Mouse (Mus musculus) WW6 (cell line): ENCODE data around the gene Cdh4.
A peak's percentile ranks its signal among the peaks of the same experiment; 100 is the strongest.

Source experiments
- DNase-seq: peaks from one replicate; pipeline ENCODE4 v3.0.0-alpha.2; 2013; ENCODE audit warnings: low read depth, low spot score

Cdh4 gene

DNA sequence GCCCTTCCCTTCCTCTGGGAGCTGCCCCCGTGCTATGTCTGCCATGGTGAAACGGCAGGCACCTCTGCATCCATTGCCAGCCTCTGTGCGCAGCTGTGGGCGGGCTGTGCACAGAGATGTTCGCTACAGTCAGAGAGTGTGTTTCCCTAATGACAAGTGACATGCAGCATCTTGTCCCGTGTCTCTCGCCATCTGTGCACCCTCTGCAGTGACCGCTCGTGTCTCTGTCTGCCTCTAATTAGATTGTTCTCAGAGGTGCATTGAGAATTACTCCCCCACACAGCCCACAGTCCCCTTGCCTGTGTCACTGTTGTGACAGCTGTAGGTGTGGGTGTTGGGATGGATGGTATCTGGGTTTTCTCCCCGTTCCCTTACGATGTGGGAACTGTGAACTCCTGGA is 410.6 kb downstream of the Cdh4 start:
- DNase-seq = no peak

DNA sequence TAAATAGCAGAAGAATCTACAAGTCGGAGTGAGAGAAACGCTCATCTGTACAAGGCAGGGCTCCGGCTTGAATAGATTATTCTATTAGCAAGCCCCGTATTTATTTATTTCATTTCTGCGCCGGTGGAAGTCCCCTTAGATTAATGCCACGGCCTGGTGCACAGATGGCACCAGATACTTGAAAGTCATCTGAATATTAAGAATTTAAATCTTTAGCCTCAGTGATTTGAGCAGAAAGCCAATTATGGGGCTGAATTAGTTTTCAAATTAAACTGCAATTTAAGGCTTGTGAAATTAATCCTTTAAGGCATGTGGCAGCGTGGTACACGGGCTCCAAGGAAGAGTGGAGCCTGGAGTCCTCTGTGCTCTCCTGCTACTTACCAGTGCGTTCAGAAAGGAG is 411.7 kb downstream of the Cdh4 start:
- DNase-seq = no peak

GRCm38 (mm10) chr2:179857086-179857485 is 414.9 kb downstream of the Cdh4 start:
- DNase-seq = no peak

- DNase-seq = no peak
Observed at GRCm38 (mm10) chr2:179862676-179863075, 420.4 kb downstream of the Cdh4 start.

DNA sequence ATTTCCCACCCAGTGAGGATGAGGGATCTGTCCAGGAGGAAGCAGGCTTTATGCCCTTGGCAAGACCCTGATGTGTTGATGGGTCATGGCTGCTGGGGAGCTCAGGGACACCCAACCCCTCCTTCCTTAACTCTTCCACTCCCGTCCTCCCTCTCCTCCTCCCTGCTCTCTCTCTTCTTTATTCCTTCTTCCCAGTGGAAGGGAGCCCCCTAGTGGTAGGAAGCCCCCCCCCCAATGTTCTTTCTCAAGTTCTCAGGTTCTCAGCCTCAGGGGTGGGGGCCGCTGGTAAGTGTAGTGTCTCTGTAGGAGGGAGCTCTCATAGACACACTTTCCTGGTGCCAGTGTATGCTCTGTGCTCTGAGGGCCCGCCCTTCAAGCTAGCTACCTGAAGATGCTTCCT is 421.0 kb downstream of the Cdh4 start:
- DNase-seq = no peak

DNA sequence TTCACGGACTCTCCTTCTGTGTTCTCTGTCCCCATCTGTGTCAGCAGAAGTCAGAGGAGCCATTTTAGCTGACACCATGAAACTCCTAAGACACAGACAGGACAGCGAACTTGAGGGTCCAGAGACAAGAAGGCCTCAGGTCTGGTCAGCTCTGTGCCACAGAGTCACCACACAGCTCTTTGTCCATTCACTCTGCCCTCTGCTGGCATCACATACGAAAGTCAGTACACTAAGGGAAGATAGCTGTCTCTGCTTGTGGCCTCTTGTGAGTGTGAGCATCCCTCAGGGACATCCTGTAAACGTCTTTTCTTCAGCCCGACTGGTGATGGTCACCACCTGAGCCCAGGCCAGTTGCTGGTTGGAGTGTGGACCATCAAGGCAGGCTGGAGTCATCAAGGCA is 422.9 kb downstream of the Cdh4 start:
- no peak for DNase-seq

DNA sequence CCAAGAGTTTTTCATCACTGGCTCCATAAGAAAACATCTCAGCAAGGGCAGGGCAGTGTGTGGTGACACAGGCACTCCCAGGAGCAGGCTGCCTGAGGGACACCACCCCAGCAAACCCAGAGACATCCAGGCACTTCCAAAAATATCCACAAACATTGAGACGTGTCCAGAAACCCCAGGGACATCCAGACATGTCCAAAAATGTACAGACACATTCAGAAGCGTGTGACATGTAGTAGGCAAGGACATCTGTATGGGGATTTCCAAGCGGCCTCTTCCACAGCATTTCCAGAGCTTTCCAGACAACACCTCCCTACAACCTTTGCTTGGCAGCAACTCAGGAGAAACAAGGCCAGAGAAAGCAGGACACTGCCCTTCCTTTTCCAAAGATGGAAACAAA is 425.4 kb downstream of the Cdh4 start:
- no peak for DNase-seq

- DNase-seq = no peak
Observed at GRCm38 (mm10) chr2:179869871-179870270, 427.6 kb downstream of the Cdh4 start.

DNA sequence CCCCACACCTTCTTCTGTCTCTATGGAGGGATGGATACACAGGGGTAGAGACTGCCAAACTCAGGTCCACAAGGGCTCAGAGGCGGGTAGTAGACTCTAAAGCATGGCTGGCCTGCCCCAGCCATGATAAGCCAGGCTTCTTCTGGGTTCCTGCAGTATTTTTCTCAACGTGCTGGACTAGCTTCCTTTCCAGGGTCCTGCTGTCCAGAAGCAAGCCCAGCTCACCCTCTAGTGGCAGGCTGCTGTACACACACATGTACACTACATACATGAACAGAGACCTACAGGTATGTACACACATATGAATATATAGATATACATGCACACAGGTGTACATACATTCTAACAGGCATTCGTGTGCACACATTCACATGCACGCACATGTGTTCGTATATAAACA is 430.5 kb downstream of the Cdh4 start:
- no peak for DNase-seq

DNA sequence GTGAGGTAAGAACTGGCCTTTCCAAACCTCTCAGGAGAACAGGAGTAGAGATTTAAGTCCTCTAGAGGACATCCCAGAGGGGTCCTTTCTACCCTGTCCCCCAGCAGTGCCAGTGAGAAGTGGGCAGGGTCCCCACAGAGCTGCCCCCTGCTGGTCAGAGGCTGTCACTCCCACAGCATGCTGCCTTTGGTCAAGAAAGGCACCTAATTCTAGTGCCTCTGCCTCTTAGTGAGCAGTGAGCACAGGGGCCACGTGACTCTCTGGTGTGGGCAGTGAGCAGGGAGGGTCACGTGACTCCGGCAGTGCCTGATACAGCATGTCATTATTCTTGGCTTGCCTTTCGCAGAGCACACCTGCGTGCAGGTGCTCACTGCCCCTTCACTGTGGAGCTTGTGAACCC is 431.1 kb downstream of the Cdh4 start:
- peak; percentile 20 for DNase-seq

DNA sequence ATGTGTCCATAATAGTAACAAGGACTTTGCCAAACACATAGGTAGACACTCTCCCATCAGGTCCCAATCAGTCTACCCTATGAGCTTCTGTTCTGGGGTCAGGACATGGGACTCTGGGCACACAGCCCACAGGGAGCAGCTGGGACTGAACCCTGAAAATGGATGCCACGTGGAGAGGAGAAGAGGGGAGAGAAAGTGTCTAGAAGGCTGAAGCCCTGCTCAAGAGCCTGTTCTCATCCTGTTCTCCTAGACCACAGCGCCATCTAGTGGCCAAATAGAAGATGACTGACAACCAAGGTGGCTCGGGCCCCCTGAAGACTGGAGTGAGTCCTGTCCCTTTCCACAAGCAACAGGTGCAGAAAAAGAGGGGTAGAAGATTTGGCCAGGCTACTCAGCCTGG is 432.9 kb downstream of the Cdh4 start:
- peak; percentile 28 for DNase-seq

- DNase-seq = peak; percentile 14
Observed at GRCm38 (mm10) chr2:179877551-179878215, 435.5 kb downstream of the Cdh4 start.

DNA sequence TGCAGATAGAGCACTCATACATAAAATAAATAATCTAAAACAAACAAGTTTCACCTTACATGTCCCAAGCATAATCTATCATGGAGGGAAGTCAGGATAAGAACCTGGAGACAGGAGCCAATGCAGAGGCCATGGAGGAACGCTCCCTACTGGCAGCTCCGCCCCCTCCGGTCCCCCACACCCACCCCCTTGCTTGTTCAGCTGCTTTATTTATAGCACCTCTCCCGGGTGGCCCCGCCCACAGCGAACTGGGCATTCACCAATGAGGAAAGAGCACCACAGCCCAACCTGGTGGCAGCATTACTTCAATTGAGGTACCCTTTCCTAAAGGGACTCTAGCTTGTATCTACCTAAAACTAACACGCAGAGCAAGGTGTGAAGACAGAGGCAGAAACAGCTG is 442.3 kb downstream of the Cdh4 start:
- DNase-seq = peak; percentile 13

DNA sequence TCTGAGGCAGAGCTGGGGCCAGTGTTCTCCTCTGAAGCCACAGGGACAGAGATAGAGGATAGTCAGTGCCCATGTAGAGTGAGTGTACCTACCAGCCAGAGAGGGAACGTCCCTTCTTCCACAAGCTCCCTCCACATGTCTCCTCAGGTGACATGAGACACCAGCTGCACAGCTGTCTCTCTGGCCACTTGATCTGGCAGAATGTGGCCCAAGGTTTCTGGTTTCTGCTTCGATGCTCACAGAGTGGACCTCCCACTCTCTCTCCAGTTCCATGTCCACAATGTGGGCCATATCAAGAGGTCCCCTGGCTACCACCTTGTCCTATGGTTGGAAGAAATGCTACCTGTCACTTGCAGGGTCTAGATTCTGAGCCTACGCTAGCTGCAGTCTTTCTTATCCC is 448.8 kb downstream of the Cdh4 start:
- no peak for DNase-seq

DNA sequence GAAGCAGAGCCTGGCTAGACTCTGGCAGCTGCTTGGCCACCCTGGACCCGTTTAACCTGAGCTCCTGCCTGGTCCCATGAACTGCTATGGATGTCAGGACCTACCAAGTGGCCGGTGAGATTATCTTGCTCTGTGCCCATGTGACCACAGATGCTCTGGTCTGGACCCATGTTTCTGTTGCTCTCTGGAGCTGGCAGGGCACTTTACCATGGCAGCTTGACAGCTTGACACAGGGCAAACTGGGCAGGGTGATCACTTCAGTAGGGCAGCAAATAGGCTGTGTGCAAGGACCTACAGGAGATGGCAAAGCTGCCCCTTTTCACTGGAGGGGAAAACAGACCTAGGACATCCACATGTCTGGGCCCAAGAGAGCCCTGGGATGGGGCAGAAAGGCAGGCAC is 454.7 kb downstream of the Cdh4 start:
- DNase-seq = no peak

GRCm38 (mm10) chr2:179912911-179913310 is 470.7 kb downstream of the Cdh4 start:
- DNase-seq = no peak

GRCm38 (mm10) chr2:179913349-179913748 is 471.1 kb downstream of the Cdh4 start:
- DNase-seq = no peak

DNA sequence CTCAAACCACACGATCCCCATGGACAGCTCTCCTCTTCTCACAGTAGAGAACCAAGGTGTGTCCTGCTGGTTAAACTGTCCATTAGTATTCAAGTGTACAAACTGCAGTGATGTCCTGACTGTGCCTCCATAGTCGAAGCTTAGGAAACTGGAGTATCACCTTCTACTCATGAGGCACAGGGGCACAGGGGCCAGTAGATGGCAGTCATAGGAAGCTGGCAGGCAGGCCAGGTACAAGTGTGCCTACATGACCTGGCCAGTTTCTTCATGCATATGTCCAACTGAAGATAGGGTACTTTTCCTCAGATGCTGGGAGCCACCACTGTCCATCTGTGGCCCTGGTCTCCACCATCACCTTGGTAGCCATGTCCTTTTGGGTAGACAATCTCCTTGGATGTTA is 472.0 kb downstream of the Cdh4 start:
- DNase-seq = no peak

DNA sequence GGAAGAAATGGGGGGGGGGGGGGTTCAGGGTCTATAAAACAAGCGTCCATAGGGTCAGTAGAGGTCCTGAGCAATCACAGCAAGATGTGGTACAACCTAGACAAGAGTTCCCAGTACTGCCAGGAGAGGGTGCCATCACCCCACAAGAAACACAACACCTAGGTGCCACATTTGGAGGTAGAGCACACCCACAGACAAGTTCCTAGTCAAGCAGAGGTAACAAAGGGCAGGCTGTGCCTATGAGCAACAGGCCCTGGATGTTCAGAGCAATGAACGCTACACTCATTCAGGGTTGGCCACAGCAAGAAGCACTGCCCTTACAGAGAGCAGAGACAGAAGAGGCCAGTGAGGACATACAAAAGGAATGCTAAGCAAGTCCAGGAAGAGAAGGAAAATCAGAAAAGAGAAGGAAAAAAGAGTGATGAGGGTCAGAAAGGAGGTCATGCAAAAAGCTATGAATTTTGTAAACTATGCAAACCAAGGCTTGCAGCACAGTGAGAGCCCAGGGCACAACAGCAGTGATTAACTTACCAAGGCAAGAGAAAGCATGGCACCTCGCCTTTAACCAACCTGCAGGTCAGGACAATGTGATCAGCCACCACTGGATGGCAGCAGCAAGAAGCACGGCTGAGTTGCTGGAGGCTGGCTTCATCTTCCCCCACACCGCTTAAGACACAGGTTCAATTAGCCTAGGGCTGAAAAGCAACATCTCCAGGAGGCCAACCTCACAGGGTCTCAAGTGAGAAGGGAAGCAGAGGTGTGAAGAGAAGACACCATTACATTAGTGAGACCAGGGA is 474.8 kb downstream of the Cdh4 start:
- peak; percentile 47 for DNase-seq

- DNase-seq = no peak
Observed at GRCm38 (mm10) chr2:179920042-179920441, 477.8 kb downstream of the Cdh4 start.

DNA sequence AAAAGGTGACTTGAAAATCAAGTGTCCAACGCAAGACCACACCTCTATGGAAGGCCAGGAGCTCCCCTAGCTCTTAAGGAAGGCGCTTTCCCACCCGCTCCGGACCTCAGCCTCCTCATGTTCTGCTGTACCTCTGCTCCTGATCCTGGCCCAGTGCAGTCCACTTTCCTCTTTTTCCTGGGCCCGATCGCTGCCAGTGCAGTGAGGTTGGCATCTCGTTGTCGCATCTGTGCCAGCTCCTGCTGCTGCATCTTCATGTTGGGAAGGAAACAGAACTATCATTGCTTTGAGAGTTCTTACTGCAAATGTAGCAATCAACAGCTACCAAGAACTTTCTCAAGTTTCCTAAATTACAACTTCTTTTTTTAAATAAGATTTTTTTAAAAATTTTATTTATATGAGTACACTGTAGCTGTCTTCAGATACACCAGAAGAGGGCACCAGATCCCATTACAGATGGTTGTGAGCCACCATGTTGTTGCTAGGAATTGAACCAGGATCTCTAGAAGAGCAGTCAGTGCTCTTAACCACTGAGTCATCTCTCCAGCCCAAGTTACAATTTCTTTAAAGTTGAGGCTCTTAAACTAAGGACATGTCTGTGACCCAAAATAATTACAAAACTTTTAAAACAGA is 478.9 kb downstream of the Cdh4 start:
- DNase-seq = no peak

GRCm38 (mm10) chr2:179924038-179924437 is 481.8 kb downstream of the Cdh4 start:
- DNase-seq = no peak

GRCm38 (mm10) chr2:179929166-179929565 is 486.9 kb downstream of the Cdh4 start:
- DNase-seq = no peak
